ENCODE assay signal across 22 mouse cellular contexts in genomic region chr9:48726341-48726740, GRCm38 (mm10).
"Had no signal": no experiment of that assay in that cellular context is flagged by ENCODE, and none has a peak within 500 bp of the region (broad histone marks: within the 10 kb centered on the region; RNA-seq: fewer than 3 reads in every experiment).

No protein-coding gene starts in this region.

- ATAC-seq: forebrain, postnatal 0 days; hindbrain, postnatal 0 days; intestine, embryonic 16.5 days; liver, embryonic 12.5 days had no signal

- H3K9ac ChIP-seq: forebrain, postnatal 0 days; heart, embryonic 12.5 days; hindbrain, embryonic 13.5 days; hindbrain, embryonic 15.5 days; kidney, embryonic 15.5 days; limb, embryonic 13.5 days; limb, embryonic 15.5 days; liver, embryonic 12.5 days; liver, embryonic 14.5 days had no signal

- DNase-seq: forebrain, postnatal 0 days; gastrocnemius, postnatal 14 days; gastrocnemius, postnatal 36 days; heart, postnatal 10 days; heart, postnatal 36 days; kidney, adult 11 months; kidney, adult 2 months; kidney, adult 9 months; kidney, postnatal 14 days; kidney, postnatal 36 days; layer of hippocampus, postnatal 36 days had no signal

- H3K36me3 ChIP-seq: heart, embryonic 12.5 days; hindbrain, embryonic 13.5 days; hindbrain, embryonic 15.5 days; kidney, embryonic 15.5 days; limb, embryonic 13.5 days; limb, embryonic 15.5 days; liver, embryonic 12.5 days had no signal

- H3K27ac ChIP-seq: hindbrain, embryonic 13.5 days; hindbrain, embryonic 15.5 days; hindbrain, postnatal 0 days; kidney, embryonic 15.5 days; kidney, postnatal 0 days; limb, embryonic 13.5 days; limb, embryonic 15.5 days; liver, embryonic 12.5 days; liver, embryonic 14.5 days had no signal

- H3K4me2 ChIP-seq: heart, embryonic 12.5 days; hindbrain, embryonic 13.5 days; hindbrain, embryonic 15.5 days; kidney, embryonic 15.5 days; limb, embryonic 13.5 days; limb, embryonic 15.5 days; liver, embryonic 12.5 days had no signal

- H3K4me3 ChIP-seq: heart, embryonic 12.5 days; hindbrain, embryonic 13.5 days; hindbrain, embryonic 15.5 days; kidney, embryonic 15.5 days; limb, embryonic 13.5 days; limb, embryonic 15.5 days; liver, embryonic 12.5 days had no signal

- H3K9me3 ChIP-seq: heart, embryonic 12.5 days; hindbrain, embryonic 13.5 days; hindbrain, embryonic 15.5 days; kidney, embryonic 15.5 days; limb, embryonic 13.5 days; limb, embryonic 15.5 days; liver, embryonic 12.5 days had no signal

- H3K27me3 ChIP-seq: heart, embryonic 12.5 days; hindbrain, embryonic 15.5 days had no signal
